ENCODE assay signal across 7 mouse cellular contexts in the genomic region with DNA sequence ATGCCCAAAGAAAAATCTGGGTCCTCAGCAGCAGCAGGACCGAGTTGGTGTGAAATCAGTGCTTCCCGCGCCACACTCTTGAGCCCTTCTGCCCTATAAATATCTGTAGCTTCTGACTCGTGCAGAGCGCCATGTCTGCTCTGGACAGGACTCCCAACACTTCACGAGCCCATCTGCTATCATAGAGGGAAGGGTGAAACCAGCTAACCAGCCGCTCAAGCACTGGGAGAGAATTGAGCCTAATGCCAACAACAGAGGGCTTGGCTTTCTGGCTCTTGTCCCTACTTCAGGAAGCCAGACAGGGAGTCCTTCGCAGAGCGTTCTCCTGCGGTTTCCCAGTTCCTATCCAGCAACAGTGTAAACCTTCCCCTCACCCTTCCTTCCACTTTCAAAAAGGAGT. TPM values are rescaled to one million over a fixed set of nuclear protein-coding genes. Genes with fewer than 3 reads are reported as not detected.
A peak's percentile ranks its signal among the peaks of the same experiment; 100 is the strongest.
DNase-seq lines count a peak whose midpoint lies in the region; ATAC-seq and TF ChIP-seq lines count a peak whose summit lies in the region.

No protein-coding gene starts in this region.

- DNase-seq in thymus, adult 2 months = no peak
- DNase-seq in thymus, postnatal 36 days = no peak
- DNase-seq in hindbrain, postnatal 0 days (ENCODE audit: low spot score) = peak; percentile 47
- DNase-seq in layer of hippocampus, adult 18-20 months (ENCODE audit: low spot score in 2 of 2) = no peak
- no peak for DNase-seq in gastrocnemius, postnatal 36 days

- intact Hi-C loops in gastrocnemius, postnatal 36 days (cut with DNase I) = loop anchor here (2.0 kb wide), 1 partner anchor 29 kb away; a partner anchor contains a TSS

- TF ChIP-seq CTCF in thymus, adult 2 months (IDR thresholded peaks at IDR 0.05; ENCODE audit: borderline replicate concordance, control insufficient read depth, extremely low read depth, insufficient read depth, low read length, poor library complexity) = no peak
- no peak for TF ChIP-seq CTCF in hindbrain, postnatal 0 days (IDR thresholded peaks at IDR 0.05; ENCODE audit: low read depth)

- TF ChIP-seq POLR2A in thymus, adult 2 months (IDR thresholded peaks at IDR 0.05; ENCODE audit: control insufficient read depth, extremely low read depth, insufficient read depth, low read length, poor library complexity) = no peak

- H3K4me1 ChIP-seq in thymus, adult 2 months (replicated peaks; ENCODE audit: control insufficient read depth, insufficient read depth, low read length) = peaks cover 38% of the 10 kb centered on the region
- H3K4me1 ChIP-seq in embryonic facial prominence, embryonic 12.5 days = peaks cover 54% of the 10 kb centered on the region
- H3K4me1 ChIP-seq in hindbrain, postnatal 0 days (ENCODE audit: insufficient read depth, low read length) = peaks cover 45% of the 10 kb centered on the region
- peaks cover 64% of the 10 kb centered on the region for H3K4me1 ChIP-seq in stomach, embryonic 15.5 days

- no peaks in the 10 kb centered on the region for H3K27me3 ChIP-seq in thymus, adult 2 months (ENCODE audit: control insufficient read depth, insufficient read depth, low read length)
- H3K27me3 ChIP-seq in embryonic facial prominence, embryonic 12.5 days = no peaks in the 10 kb centered on the region
- no peaks in the 10 kb centered on the region for H3K27me3 ChIP-seq in hindbrain, postnatal 0 days (ENCODE audit: insufficient read depth, low read length)
- no peaks in the 10 kb centered on the region for H3K27me3 ChIP-seq in stomach, embryonic 15.5 days (replicated peaks)

- 70% methylated on average over 10 of the region's 10 CpGs for WGBS in thymus, adult 2 months
- 40% methylated on average over 10 of the region's 10 CpGs for WGBS in embryonic facial prominence, embryonic 12.5 days
- 29% methylated on average over 10 of the region's 10 CpGs for WGBS in hindbrain, postnatal 0 days
- 36% methylated on average over 10 of the region's 10 CpGs for WGBS in stomach, embryonic 15.5 days

- no peaks in the 10 kb centered on the region for H3K9me3 ChIP-seq in embryonic facial prominence, embryonic 12.5 days
- no peaks in the 10 kb centered on the region for H3K9me3 ChIP-seq in hindbrain, postnatal 0 days (ENCODE audit: low read length)
- no peaks in the 10 kb centered on the region for H3K9me3 ChIP-seq in stomach, embryonic 15.5 days

- H3K36me3 ChIP-seq in thymus, adult 2 months (ENCODE audit: control insufficient read depth, insufficient read depth, low read length) = no peaks in the 10 kb centered on the region
- H3K36me3 ChIP-seq in embryonic facial prominence, embryonic 12.5 days = no peaks in the 10 kb centered on the region
- H3K36me3 ChIP-seq in hindbrain, postnatal 0 days (ENCODE audit: insufficient read depth, low read length) = no peaks in the 10 kb centered on the region
- H3K36me3 ChIP-seq in stomach, embryonic 15.5 days = no peaks in the 10 kb centered on the region

- H3K4me2 ChIP-seq in embryonic facial prominence, embryonic 12.5 days (replicated peaks) = 0 out of 2 replicates have a peak overlapping the region, but pooled peaks have one; percentile 16
- 0 out of 2 replicates have a peak overlapping the region, but pooled peaks have one; percentile 5 for H3K4me2 ChIP-seq in hindbrain, postnatal 0 days (ENCODE audit: low read depth, low read length)
- H3K4me2 ChIP-seq in stomach, embryonic 15.5 days = peak overlapping the region; percentile 38

- peak overlapping the region; percentile 40; the same call in 1 of the 2 replicates for H3K27ac ChIP-seq in thymus, adult 2 months (ENCODE audit: control insufficient read depth, insufficient read depth, low read length)
- peak overlapping the region; percentile 73; the same call in 1 of the 2 replicates for H3K27ac ChIP-seq in embryonic facial prominence, embryonic 12.5 days
- H3K27ac ChIP-seq in hindbrain, postnatal 0 days = peak overlapping the region; percentile 70
- H3K27ac ChIP-seq in stomach, embryonic 15.5 days = peak overlapping the region; percentile 85

- no peak overlapping the region for H3K4me3 ChIP-seq in thymus, adult 2 months (ENCODE audit: control insufficient read depth, insufficient read depth, low read length)
- no peak overlapping the region for H3K4me3 ChIP-seq in embryonic facial prominence, embryonic 12.5 days
- H3K4me3 ChIP-seq in hindbrain, postnatal 0 days (ENCODE audit: low read length) = no peak overlapping the region
- H3K4me3 ChIP-seq in stomach, embryonic 15.5 days (replicated peaks) = no peak overlapping the region

- H3K9ac ChIP-seq in embryonic facial prominence, embryonic 12.5 days = no peak overlapping the region
- no peak overlapping the region for H3K9ac ChIP-seq in hindbrain, postnatal 0 days (replicated peaks; ENCODE audit: low read length)
- H3K9ac ChIP-seq in stomach, embryonic 15.5 days = no peak overlapping the region

- no peak for ATAC-seq in embryonic facial prominence, embryonic 12.5 days (ENCODE audit: insufficient number of reproducible peaks, insufficient read depth, low FRiP score, low TSS enrichment)
- no peak for ATAC-seq in hindbrain, postnatal 0 days
- ATAC-seq in stomach, embryonic 15.5 days (ENCODE audit: insufficient read depth, low FRiP score, low read depth) = no peak

RNA-seq across cellular contexts. Expression of a gene that starts 30.4 kb away (rescaled TPM):
- 189 and 212 TPM in 2 replicates for polyA plus RNA-seq in thymus, adult 2 months (2012; rRNA removed)
- polyA plus RNA-seq in embryonic facial prominence, embryonic 12.5 days (2016; fragmentation: Nextera tagmentation; extraction: Ambion mirVana) = 61.2 and 62.8 TPM in 2 replicates
- total RNA-seq in hindbrain, postnatal 0 days (2014; rRNA removed) = 39.9 and 47.8 TPM in 2 replicates
- polyA plus RNA-seq in hindbrain, postnatal 0 days (2015; fragmentation: Nextera tagmentation; extraction: Ambion mirVana) = 31.4 and 36.2 TPM in 2 replicates
- polyA plus RNA-seq in stomach, embryonic 15.5 days (2015; fragmentation: Nextera tagmentation; extraction: Ambion mirVana) = 55.7 and 57.7 TPM in 2 replicates
- total RNA-seq in layer of hippocampus, adult 18-20 months (2021) = 100 to 1,000 TPM; 114 to 118 TPM
- total RNA-seq in gastrocnemius, postnatal 36 days (2021) = 10 to 100 TPM; 28.9 to 33.5 TPM

RNA-seq across cellular contexts. Expression of a gene that starts 44.2 kb away (rescaled TPM):
- 31.2 and 42.8 TPM in 2 replicates for polyA plus RNA-seq in thymus, adult 2 months (2012; rRNA removed)
- polyA plus RNA-seq in embryonic facial prominence, embryonic 12.5 days (2016; fragmentation: Nextera tagmentation; extraction: Ambion mirVana) = 40.8 and 43.5 TPM in 2 replicates
- 73.2 and 91.7 TPM in 2 replicates for total RNA-seq in hindbrain, postnatal 0 days (2014; rRNA removed)
- polyA plus RNA-seq in hindbrain, postnatal 0 days (2015; fragmentation: Nextera tagmentation; extraction: Ambion mirVana) = 14.8 and 16.6 TPM in 2 replicates
- polyA plus RNA-seq in stomach, embryonic 15.5 days (2015; fragmentation: Nextera tagmentation; extraction: Ambion mirVana) = 13.4 and 15.0 TPM in 2 replicates
- total RNA-seq in layer of hippocampus, adult 18-20 months (2021) = 10 to 100 TPM; 12.7 to 13.9 TPM
- total RNA-seq in gastrocnemius, postnatal 36 days (2021) = 1 to 10 TPM; 1.8 to 2.1 TPM
